Mouse (Mus musculus) midbrain, embryonic 10.5 days (tissue): ENCODE results near the gene Hmga1. TPM values are rescaled to one million over a fixed set of nuclear protein-coding genes. Genes with fewer than 3 reads are reported as not detected.

Source experiments
- DNase-seq: peaks from one replicate; pipeline ENCODE4 v3.0.0-alpha.2; 2017; ENCODE audit warnings: low spot score
- H3K27ac ChIP-seq: fragments of 300-500 bp; sonication (generic); replicated peaks from 2 replicates; pipeline ENCODE4 v1.5.1; 2016; ENCODE audit warnings: mild to moderate bottlenecking
- H3K27me3 ChIP-seq: fragments of 300-500 bp; sonication (generic); 2 replicates; pipeline ENCODE4 v1.6.1; 2016; ENCODE audit warnings: low read depth, mild to moderate bottlenecking; ENCODE audit not compliant: poor library complexity, severe bottlenecking
- H3K36me3 ChIP-seq: fragments of 300-500 bp; sonication (generic); 2 replicates; pipeline ENCODE4 v1.6.1; 2016; ENCODE audit warnings: mild to moderate bottlenecking, moderate library complexity
- H3K4me1 ChIP-seq: fragments of 300-500 bp; sonication (generic); 2 replicates; pipeline ENCODE4 v1.6.1; 2016
- H3K4me3 ChIP-seq: fragments of 300-500 bp; sonication (generic); 2 replicates; pipeline ENCODE4 v1.5.1; 2016; ENCODE audit warnings: mild to moderate bottlenecking, moderate library complexity
- H3K9me3 ChIP-seq: fragments of 300-500 bp; sonication (generic); replicated peaks from 2 replicates; pipeline ENCODE4 v1.6.1; 2016; ENCODE audit warnings: mild to moderate bottlenecking
- WGBS: fragments of 180-500 bp; shearing (Covaris S2); methylation state at CpG from one replicate; pipeline ENCODE4 v1.1.7; 2016; 5-methylcytosine and 5-hydroxymethylcytosine counted together
- polyA plus RNA-seq: library from polyadenylated mRNA; unstranded; fragments of >200 nt; fragmentation: Nextera tagmentation; extraction: Ambion mirVana; gene quantifications from 2 replicates; pipeline ENCODE4 v1.2.1, GENCODE M21; 2016

Hmga1 gene
- polyA plus RNA-seq, 1 experiment from 2014 or later: 831 TPM

- no peak for DNase-seq
- Histone ChIP-seq H3K27me3 (peaks cover under 1% of the 10 kb centered on the region; the same call in 1 of the 2 replicates), H3K4me3 (no peak overlapping the region), H3K9me3 (no peaks in the 10 kb centered on the region), H3K4me1 (peaks cover 13% of the 10 kb centered on the region), H3K27ac (no peak overlapping the region), H3K36me3 (no peaks in the 10 kb centered on the region)
- WGBS: 78% methylated on average over 2 of the region's 2 CpGs
Observed at GRCm38 (mm10) chr17:27541261-27541660, 15.0 kb upstream of the Hmga1 start.

- Histone ChIP-seq H3K27ac (no peak overlapping the region), H3K4me3 (no peak overlapping the region), H3K9me3 (no peaks in the 10 kb centered on the region), H3K27me3 (peaks cover 7% of the 10 kb centered on the region), H3K4me1 (peaks cover 20% of the 10 kb centered on the region), H3K36me3 (no peaks in the 10 kb centered on the region)
- no peak for DNase-seq
- 88% methylated on average over 3 of the region's 3 CpGs for WGBS
Observed at GRCm38 (mm10) chr17:27541984-27542383, 14.3 kb upstream of the Hmga1 start.

- peaks cover 34% of the 10 kb centered on the region for H3K4me1 ChIP-seq
- H3K27me3 ChIP-seq: peaks cover 13% of the 10 kb centered on the region
- 91% methylated on average over 11 of the region's 11 CpGs for WGBS
- no peaks in the 10 kb centered on the region for H3K9me3 ChIP-seq
- H3K4me3 ChIP-seq: no peak overlapping the region
- no peaks in the 10 kb centered on the region for H3K36me3 ChIP-seq
- DNase-seq: no peak
- H3K27ac ChIP-seq: no peak overlapping the region
Observed at GRCm38 (mm10) chr17:27544551-27544950, 11.7 kb upstream of the Hmga1 start.

- Histone ChIP-seq H3K4me1 (peaks cover 39% of the 10 kb centered on the region), H3K27ac (no peak overlapping the region), H3K27me3 (peaks cover 13% of the 10 kb centered on the region), H3K9me3 (no peaks in the 10 kb centered on the region), H3K36me3 (no peaks in the 10 kb centered on the region), H3K4me3 (no peak overlapping the region)
- no peak for DNase-seq
- 45% methylated on average over 12 of the region's 12 CpGs for WGBS
Observed at GRCm38 (mm10) chr17:27545991-27546390, 10.3 kb upstream of the Hmga1 start.

GRCm38 (mm10) chr17:27546574-27547085, 9.7 kb upstream of the Hmga1 start:
- 70% methylated on average over 7 of the region's 7 CpGs for WGBS
- Histone ChIP-seq H3K4me1 (peaks cover 35% of the 10 kb centered on the region), H3K9me3 (no peaks in the 10 kb centered on the region), H3K4me3 (no peak overlapping the region), H3K27ac (no peak overlapping the region), H3K27me3 (peaks cover 13% of the 10 kb centered on the region), H3K36me3 (no peaks in the 10 kb centered on the region)
- DNase-seq: no peak

GRCm38 (mm10) chr17:27547253-27547868, 8.9 kb upstream of the Hmga1 start:
- H3K27ac ChIP-seq: no peak overlapping the region
- no peak overlapping the region for H3K4me3 ChIP-seq
- 71% methylated on average over 9 of the region's 9 CpGs for WGBS
- H3K36me3 ChIP-seq: no peaks in the 10 kb centered on the region
- H3K27me3 ChIP-seq: peaks cover 13% of the 10 kb centered on the region
- H3K4me1 ChIP-seq: peaks cover 42% of the 10 kb centered on the region
- H3K9me3 ChIP-seq: no peaks in the 10 kb centered on the region
- no peak for DNase-seq

GRCm38 (mm10) chr17:27549234-27549633, 7.1 kb upstream of the Hmga1 start:
- WGBS: 50% methylated on average over 8 of the region's 8 CpGs
- peak overlapping the region; percentile 11; the same call in 1 of the 2 replicates for H3K4me3 ChIP-seq

GRCm38 (mm10) chr17:27551393-27551940, 4.8 kb upstream of the Hmga1 start:
- 0 out of 2 replicates have a peak overlapping the region, but pooled peaks have one; percentile 55 for H3K27ac ChIP-seq
- DNase-seq: no peak
- H3K4me1 ChIP-seq: peaks cover 62% of the 10 kb centered on the region
- no peaks in the 10 kb centered on the region for H3K9me3 ChIP-seq
- 67% methylated on average over 10 of the region's 10 CpGs for WGBS
- no peaks in the 10 kb centered on the region for H3K36me3 ChIP-seq
- no peak overlapping the region for H3K4me3 ChIP-seq
- H3K27me3 ChIP-seq: peaks cover 11% of the 10 kb centered on the region; the same call in 1 of the 2 replicates

More at GRCm38 (mm10) chr17:27549234-27549633, 7.1 kb upstream of the Hmga1 start:
- H3K27me3 ChIP-seq: peaks cover 13% of the 10 kb centered on the region
- H3K27ac ChIP-seq: peak overlapping the region; percentile 86
- no peaks in the 10 kb centered on the region for H3K9me3 ChIP-seq
- DNase-seq: no peak
- no peaks in the 10 kb centered on the region for H3K36me3 ChIP-seq
- H3K4me1 ChIP-seq: peaks cover 49% of the 10 kb centered on the region

- H3K4me1 ChIP-seq: peaks cover 60% of the 10 kb centered on the region
- 0 out of 2 replicates have a peak, but pooled peaks cover under 1% of the 10 kb centered on the region for H3K27me3 ChIP-seq
- no peak for DNase-seq
- no peaks in the 10 kb centered on the region for H3K36me3 ChIP-seq
- WGBS: 82% methylated on average over 23 of the region's 23 CpGs
- H3K27ac ChIP-seq: peak overlapping the region; percentile 55
- no peak overlapping the region for H3K4me3 ChIP-seq
- no peaks in the 10 kb centered on the region for H3K9me3 ChIP-seq
Observed at GRCm38 (mm10) chr17:27552215-27553201, 3.8 kb upstream of the Hmga1 start.

- Histone ChIP-seq H3K27ac (peak overlapping the region; percentile 99), H3K9me3 (no peaks in the 10 kb centered on the region), H3K36me3 (peaks cover 2% of the 10 kb centered on the region; the same call in 1 of the 2 replicates), H3K4me3 (peak overlapping the region; percentile 97), H3K4me1 (peaks cover 69% of the 10 kb centered on the region), H3K27me3 (no peaks in the 10 kb centered on the region)
- peak; percentile 34 for DNase-seq
- WGBS: 32% methylated on average over 20 of the region's 20 CpGs
Observed at GRCm38 (mm10) chr17:27554062-27554960, 2.0 kb upstream of the Hmga1 start.

GRCm38 (mm10) chr17:27555075-27555511, 1.2 kb upstream of the Hmga1 start:
- H3K27me3 ChIP-seq: no peaks in the 10 kb centered on the region
- no peak for DNase-seq
- H3K4me1 ChIP-seq: peaks cover 69% of the 10 kb centered on the region
- no peaks in the 10 kb centered on the region for H3K9me3 ChIP-seq
- peak overlapping the region; percentile 99 for H3K27ac ChIP-seq
- H3K4me3 ChIP-seq: peak overlapping the region; percentile 97
- H3K36me3 ChIP-seq: peaks cover 10% of the 10 kb centered on the region
- under 1% methylated on average over 39 of the region's 39 CpGs for WGBS
